Mouse (Mus musculus): Measurements from ENCODE around the gene Naa25.

DNA sequence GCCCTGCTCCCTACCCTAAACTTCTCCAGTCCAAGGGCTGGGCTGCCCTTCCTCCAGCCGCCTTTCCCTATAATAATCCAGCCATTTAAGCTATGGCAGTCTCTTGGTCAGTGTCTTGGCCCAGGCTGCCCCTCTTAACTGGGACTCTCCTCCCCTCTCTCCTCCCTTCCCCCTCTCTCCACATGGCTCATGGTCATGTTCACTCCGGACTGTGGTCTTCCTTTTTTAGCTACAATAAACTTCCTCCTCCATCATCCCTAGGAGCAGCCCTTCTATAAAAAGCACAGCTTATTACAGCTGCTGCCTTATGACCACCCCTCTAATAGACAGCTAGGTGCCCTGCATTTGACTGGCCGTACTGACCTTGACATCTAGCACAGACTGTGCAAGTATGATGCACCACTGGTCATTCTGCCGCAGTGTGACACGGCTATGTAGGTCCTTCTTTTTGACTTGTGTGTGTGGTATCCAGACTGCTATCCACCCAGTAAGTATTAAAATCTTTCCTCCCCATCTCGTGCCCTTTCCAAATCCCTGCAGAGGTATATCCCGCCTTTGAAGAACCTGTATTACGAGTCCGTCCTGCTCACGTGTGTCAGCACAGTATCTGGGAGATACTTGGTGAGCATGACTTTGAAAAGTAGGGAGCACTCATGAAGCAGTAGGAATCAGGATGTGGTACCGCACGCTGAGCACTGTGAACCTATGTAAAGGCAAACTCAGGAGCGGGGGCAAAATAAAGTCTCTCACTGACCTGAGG, 56.2 kb downstream of the Naa25 start:
- TF ChIP-seq POLR2A (IDR thresholded peaks at IDR 0.05; ENCODE audit: control insufficient read depth, extremely low read depth, insufficient read depth, low read length, poor library complexity) (no peak), CTCF (IDR thresholded peaks at IDR 0.05; ENCODE audit: borderline replicate concordance, control insufficient read depth, extremely low read depth, insufficient read depth, low read length, poor library complexity) (no peak)
